ENCODE assay signal across 8 mouse cellular contexts in the genomic region with DNA sequence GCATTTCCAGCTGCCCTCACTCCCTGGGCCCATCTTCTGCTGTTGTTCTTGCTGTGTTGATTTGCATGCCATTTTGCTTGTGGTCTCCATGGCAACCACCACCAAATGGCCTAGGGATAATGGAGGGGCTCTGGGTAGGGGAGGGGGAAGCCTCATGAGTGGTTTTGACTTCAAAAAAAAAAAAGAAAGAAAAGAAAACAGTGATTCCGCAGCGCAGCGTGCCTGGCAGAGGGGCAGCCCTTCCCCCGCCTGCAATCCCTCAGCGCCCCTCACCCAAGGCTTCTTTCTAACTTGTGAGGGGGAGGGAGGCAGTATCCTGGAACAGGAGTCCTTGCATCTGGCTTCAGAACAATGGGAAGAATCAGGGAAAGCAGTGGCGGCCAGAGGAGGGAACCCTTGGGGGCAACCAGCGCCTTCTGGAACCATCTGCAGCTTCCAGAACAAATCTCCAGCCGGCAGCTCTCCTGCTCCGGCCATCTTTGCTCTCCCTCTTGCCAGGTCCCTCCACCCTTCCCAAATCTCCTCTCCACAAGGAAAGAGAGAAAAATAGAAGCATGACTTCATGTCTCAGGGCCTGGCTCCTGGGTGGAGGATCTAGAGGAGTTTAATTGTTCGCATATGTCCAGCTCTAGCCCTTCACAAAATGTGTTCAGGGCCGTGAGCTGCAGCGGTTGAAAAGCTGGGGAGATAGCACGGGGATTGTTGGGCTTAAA. TPM values are rescaled to one million over a fixed set of nuclear protein-coding genes. Genes with fewer than 3 reads are reported as not detected.
A peak's percentile ranks its signal among the peaks of the same experiment; 100 is the strongest.
DNase-seq lines count a peak whose midpoint lies in the region; ATAC-seq lines count a peak whose summit lies in the region.

No protein-coding gene starts in this region.

- peak overlapping the region; percentile 20; the same call in 1 of the 2 replicates for H3K9ac ChIP-seq in kidney, embryonic 16.5 days (replicated peaks; ENCODE audit: low read length)
- H3K9ac ChIP-seq in forebrain, embryonic 13.5 days: peak overlapping the region; percentile 47

- H3K36me3 ChIP-seq in kidney, embryonic 16.5 days (ENCODE audit: insufficient read depth, low read length): no peaks in the 10 kb centered on the region
- H3K36me3 ChIP-seq in forebrain, embryonic 13.5 days (ENCODE audit: poor library complexity, severe bottlenecking): no peaks in the 10 kb centered on the region

- no peaks in the 10 kb centered on the region; the same call in 1 of the 2 replicates for H3K27me3 ChIP-seq in kidney, embryonic 16.5 days (ENCODE audit: insufficient read depth, low read length)
- peaks cover 35% of the 10 kb centered on the region for H3K27me3 ChIP-seq in forebrain, embryonic 13.5 days

- peaks cover 34% of the 10 kb centered on the region for H3K4me1 ChIP-seq in kidney, embryonic 16.5 days (ENCODE audit: insufficient read depth, low read length)
- peaks cover 77% of the 10 kb centered on the region for H3K4me1 ChIP-seq in forebrain, embryonic 13.5 days

- DNase-seq in kidney, postnatal 10 days: no peak
- DNase-seq in cerebellum, adult 11 months: peak; percentile 65
- peak; percentile 48 to 56 for DNase-seq in heart, postnatal 36 days
- peak; percentile 8 for DNase-seq in lung, postnatal 25 days (ENCODE audit: low spot score)
- DNase-seq in c-Kit-positive CD71-positive TER-119-positive erythroid progenitor cells, embryonic 14.5 days (ENCODE audit: low spot score): no peak
- no peak for DNase-seq in thymus, adult 18-20 months

- 17% methylated on average over 13 of the region's 13 CpGs for WGBS in kidney, embryonic 16.5 days
- WGBS in forebrain, embryonic 13.5 days: 4% methylated on average over 13 of the region's 13 CpGs

- peaks cover 9% of the 10 kb centered on the region; the same call in 1 of the 2 replicates for H3K9me3 ChIP-seq in kidney, embryonic 16.5 days (ENCODE audit: low read length)
- peaks cover 7% of the 10 kb centered on the region; the same call in 1 of the 2 replicates for H3K9me3 ChIP-seq in forebrain, embryonic 13.5 days (replicated peaks)

- H3K27ac ChIP-seq in kidney, embryonic 16.5 days (ENCODE audit: low read length): peak overlapping the region; percentile 5; the same call in 1 of the 2 replicates
- H3K27ac ChIP-seq in forebrain, embryonic 13.5 days: peak overlapping the region; percentile 97

- no peak for ATAC-seq in kidney, embryonic 16.5 days (ENCODE audit: low FRiP score, low TSS enrichment)
- peak; percentile 67 for ATAC-seq in forebrain, embryonic 13.5 days

- intact Hi-C loops in heart, postnatal 36 days (cut with DNase I): no loop called here

- no peak overlapping the region for H3K4me2 ChIP-seq in kidney, embryonic 16.5 days (replicated peaks; ENCODE audit: low read depth, low read length)
- peak overlapping the region; percentile 41 for H3K4me2 ChIP-seq in forebrain, embryonic 13.5 days

- H3K4me3 ChIP-seq in kidney, embryonic 16.5 days (ENCODE audit: low read length): no peak overlapping the region
- no peak overlapping the region for H3K4me3 ChIP-seq in forebrain, embryonic 13.5 days

RNA-seq across cellular contexts. Expression of a gene that starts 5.0 kb away (rescaled TPM):
- not detected in 2 replicates for polyA plus RNA-seq in kidney, embryonic 16.5 days (2015; fragmentation: Nextera tagmentation; extraction: Ambion mirVana)
- 0.08 TPM in 1 of 2 replicates, not detected in the other for polyA plus RNA-seq in forebrain, embryonic 13.5 days (2015; fragmentation: Nextera tagmentation; extraction: Ambion mirVana)
- not detected for total RNA-seq in heart, postnatal 36 days (2021)

Comparison
In these comparisons a context has a peak if more than half of its experiments do, and no peak if none do; other contexts are left out.
1. DNase-seq: peak in cerebellum, adult 11 months (single experiment), heart, postnatal 36 days (2 of 2) and lung, postnatal 25 days (single experiment); none in kidney, postnatal 10 days (single experiment), c-Kit-positive CD71-positive TER-119-positive erythroid progenitor cells, embryonic 14.5 days (single experiment) and thymus, adult 18-20 months (0 of 2).